Mouse (Mus musculus) testis, adult 2 months (tissue): ENCODE measurements at regions not wholly inside any gene's neighbourhood (a gene's known extent, or its start where the extent isn't known, plus 50 kb on each side); places are given as distances from the start of the nearest gene placed in this dataset.

ENCODE experiments used
- H3K27ac ChIP-seq: fragments of 200-500 bp; 2 replicates; pipeline ENCODE4 v1.5.1; 2012; ENCODE audit warnings: low read depth, low read length; ENCODE audit not compliant: control insufficient read depth, insufficient read depth
- H3K27me3 ChIP-seq: fragments of 200-500 bp; 2 replicates; pipeline ENCODE4 v1.6.1; 2012; ENCODE audit warnings: mild to moderate bottlenecking, low read length, moderate library complexity; ENCODE audit not compliant: control insufficient read depth, insufficient read depth
- H3K36me3 ChIP-seq: fragments of 200-500 bp; 2 replicates; pipeline ENCODE4 v1.6.1; 2012; ENCODE audit warnings: mild to moderate bottlenecking, low read length; ENCODE audit not compliant: control insufficient read depth, insufficient read depth
- H3K4me1 ChIP-seq: fragments of 200-500 bp; 2 replicates; pipeline ENCODE4 v1.6.1; 2012; ENCODE audit warnings: low read length; ENCODE audit not compliant: control insufficient read depth, insufficient read depth
- H3K4me3 ChIP-seq: fragments of 200-500 bp; 2 replicates; pipeline ENCODE4 v1.5.1; 2012; ENCODE audit warnings: low read depth, mild to moderate bottlenecking, low read length, moderate library complexity, mixed read lengths; ENCODE audit not compliant: control insufficient read depth
- CTCF ChIP-seq: fragments of 200-500 bp; IDR thresholded peaks from 2 replicates; pipeline ENCODE4 v1.5.1; 2012; ENCODE audit warnings: low read depth, mild to moderate bottlenecking, inconsistent platforms, low read length, moderate library complexity; ENCODE audit not compliant: control insufficient read depth, insufficient read depth, insufficient replicate concordance
- POLR2A ChIP-seq: fragments of 200-500 bp; IDR thresholded peaks from 2 replicates; pipeline ENCODE4 v1.6.1; 2012; ENCODE audit warnings: low read depth, mild to moderate bottlenecking, inconsistent platforms, low read length, moderate library complexity; ENCODE audit not compliant: control insufficient read depth

DNA sequence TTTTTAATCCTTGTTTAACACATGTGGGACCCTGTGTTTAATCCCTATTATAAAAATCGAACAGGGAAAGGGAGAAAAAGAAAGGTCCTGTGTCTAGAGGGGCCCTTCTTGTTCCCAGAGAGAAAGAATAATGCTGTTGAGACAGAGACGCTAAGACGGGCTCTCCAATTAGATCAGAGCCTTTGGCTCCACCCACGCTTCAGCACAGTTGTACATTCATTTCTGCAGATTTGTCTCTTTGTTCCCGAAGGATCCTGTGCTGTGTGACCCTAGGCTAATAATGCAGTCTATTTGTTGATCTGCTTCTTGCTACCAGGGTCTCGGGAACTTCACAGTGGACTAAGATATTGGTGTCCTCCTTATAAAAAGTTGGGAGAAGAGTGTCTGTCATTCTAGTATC is 92.0 kb downstream of the Cdc5l start:
- TF ChIP-seq CTCF = no peak
- no peak for TF ChIP-seq POLR2A
- Histone ChIP-seq H3K4me3 (no peak overlapping the region), H3K27me3 (no peaks in the 10 kb centered on the region), H3K36me3 (no peaks in the 10 kb centered on the region), H3K27ac (no peak overlapping the region), H3K4me1 (no peaks in the 10 kb centered on the region)

- no peaks in the 10 kb centered on the region for H3K4me1 ChIP-seq
- no peaks in the 10 kb centered on the region for H3K27me3 ChIP-seq
- H3K36me3 ChIP-seq = no peaks in the 10 kb centered on the region
- no peak overlapping the region for H3K27ac ChIP-seq
- TF ChIP-seq CTCF = no peak
- no peak for TF ChIP-seq POLR2A
- H3K4me3 ChIP-seq = no peak overlapping the region
Observed at GRCm38 (mm10) chr17:45340851-45341250, 92.7 kb downstream of the Cdc5l start.

GRCm38 (mm10) chr17:45339226-45339625 is 94.3 kb downstream of the Cdc5l start:
- Histone ChIP-seq H3K27ac (no peak overlapping the region), H3K27me3 (no peaks in the 10 kb centered on the region), H3K36me3 (no peaks in the 10 kb centered on the region), H3K4me1 (no peaks in the 10 kb centered on the region), H3K4me3 (no peak overlapping the region)
- no peak for TF ChIP-seq POLR2A
- TF ChIP-seq CTCF = no peak

DNA sequence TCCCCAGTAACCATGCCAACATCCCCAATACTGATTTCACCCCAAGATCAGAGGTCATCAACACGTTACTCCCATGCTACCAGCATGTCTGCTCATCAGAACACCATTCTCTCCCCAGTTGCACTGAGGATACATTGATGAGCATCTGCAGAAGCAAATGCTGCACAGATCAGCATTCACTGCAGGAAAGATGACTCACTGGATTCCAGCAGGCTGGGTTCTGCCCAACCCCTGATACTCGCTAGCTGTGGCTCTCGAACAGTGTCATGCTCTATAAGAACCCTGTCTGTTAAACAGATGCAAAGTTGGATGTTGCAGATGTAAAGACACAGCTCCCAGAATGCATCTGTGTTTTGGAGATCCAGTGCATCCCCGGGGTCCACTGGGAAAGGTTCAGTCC is 95.5 kb downstream of the Cdc5l start:
- H3K4me1 ChIP-seq = no peaks in the 10 kb centered on the region

GRCm38 (mm10) chr17:45335586-45336151 is 97.9 kb downstream of the Cdc5l start:
- Histone ChIP-seq H3K27ac (no peak overlapping the region), H3K36me3 (no peaks in the 10 kb centered on the region), H3K4me1 (peaks cover 8% of the 10 kb centered on the region), H3K27me3 (no peaks in the 10 kb centered on the region), H3K4me3 (no peak overlapping the region)
- TF ChIP-seq CTCF = no peak
- TF ChIP-seq POLR2A = no peak

More for the DNA sequence above, 95.5 kb downstream of the Cdc5l start:
- no peak overlapping the region for H3K27ac ChIP-seq
- no peaks in the 10 kb centered on the region for H3K36me3 ChIP-seq
- no peak overlapping the region for H3K4me3 ChIP-seq
- no peaks in the 10 kb centered on the region for H3K27me3 ChIP-seq
- no peak for TF ChIP-seq POLR2A
- TF ChIP-seq CTCF = no peak

DNA sequence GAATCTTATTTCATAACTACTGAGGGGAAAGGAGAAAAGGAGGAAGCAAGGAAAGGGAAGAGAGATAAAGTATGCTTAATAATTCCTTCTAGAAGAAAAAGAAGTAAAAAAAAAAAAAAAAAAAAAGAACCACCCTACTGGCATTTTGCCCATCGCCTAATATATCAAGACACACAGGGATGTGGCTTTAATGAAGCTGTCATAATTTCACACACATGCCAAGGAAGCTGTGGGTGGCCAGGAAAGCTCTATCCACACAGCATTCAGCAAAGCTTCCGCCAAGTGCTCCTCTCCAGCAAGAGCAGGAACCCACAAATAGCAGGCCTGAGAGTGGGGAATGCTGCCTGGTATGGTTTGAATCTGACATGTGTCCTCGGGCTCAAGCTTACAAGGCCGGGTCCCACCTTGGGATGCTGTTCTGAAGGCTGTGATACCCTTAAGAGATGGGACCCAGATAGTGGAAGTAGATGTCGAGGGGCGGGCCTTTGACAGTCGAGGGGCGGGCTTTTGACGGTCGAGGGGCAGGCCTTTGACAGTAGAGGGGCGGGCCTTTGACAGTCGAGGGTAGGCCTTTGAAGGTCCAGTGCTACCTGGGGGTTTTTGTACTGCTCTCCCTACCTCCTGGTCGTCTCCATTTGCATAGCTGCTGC is 98.7 kb downstream of the Cdc5l start:
- peaks cover 8% of the 10 kb centered on the region for H3K4me1 ChIP-seq
- TF ChIP-seq POLR2A (no peak), CTCF (no peak)
- no peaks in the 10 kb centered on the region for H3K36me3 ChIP-seq
- H3K27me3 ChIP-seq = no peaks in the 10 kb centered on the region
- no peak overlapping the region for H3K27ac ChIP-seq
- H3K4me3 ChIP-seq = no peak overlapping the region

GRCm38 (mm10) chr17:45332321-45332720 is 101.2 kb downstream of the Cdc5l start:
- Histone ChIP-seq H3K4me1 (peaks cover 8% of the 10 kb centered on the region), H3K27me3 (no peaks in the 10 kb centered on the region), H3K4me3 (peak overlapping the region; percentile 68), H3K27ac (no peak overlapping the region), H3K36me3 (no peaks in the 10 kb centered on the region)
- no peak for TF ChIP-seq POLR2A
- TF ChIP-seq CTCF = no peak
